Mouse (Mus musculus) neural tube, embryonic 15.5 days (tissue): Measurements from ENCODE around the gene Ppp1r8. TPM values are rescaled to one million over a fixed set of nuclear protein-coding genes. Genes with fewer than 3 reads are reported as not detected.
"Not testable (repeated sequence)": the region's sequence is repeated elsewhere in the genome, so short reads cannot be mapped to it uniquely, and the experiment has no call there.

Experiments used
- ATAC-seq: fragments of 200-750 bp; cut with Nextera tagmentation; 2 replicates; pipeline ENCODE4 v1.8.0; 2017; ENCODE audit warnings: mild to moderate bottlenecking, moderate TSS enrichment, moderate library complexity; ENCODE audit not compliant: low FRiP score
- H3K27ac ChIP-seq: fragments of 300-500 bp; sonication (generic); replicated peaks from 2 replicates; pipeline ENCODE4 v1.5.1; 2015; ENCODE audit warnings: mild to moderate bottlenecking, inconsistent platforms
- H3K27me3 ChIP-seq: fragments of 300-500 bp; sonication (generic); replicated peaks from 2 replicates; pipeline ENCODE4 v1.6.1; 2015; ENCODE audit warnings: inconsistent platforms
- H3K36me3 ChIP-seq: fragments of 300-500 bp; sonication (generic); 2 replicates; pipeline ENCODE4 v1.6.1; 2015; ENCODE audit warnings: inconsistent platforms
- H3K4me1 ChIP-seq: fragments of 300-500 bp; sonication (generic); 2 replicates; pipeline ENCODE4 v1.6.1; 2015; ENCODE audit warnings: inconsistent platforms
- H3K4me2 ChIP-seq: fragments of 300-500 bp; sonication (generic); 2 replicates; pipeline ENCODE4 v1.6.1; 2015; ENCODE audit warnings: inconsistent platforms, mild to moderate bottlenecking, moderate library complexity
- H3K4me3 ChIP-seq: fragments of 300-500 bp; sonication (generic); replicated peaks from 2 replicates; pipeline ENCODE4 v1.5.1; 2015; ENCODE audit warnings: mild to moderate bottlenecking, inconsistent platforms
- H3K9ac ChIP-seq: fragments of 300-500 bp; sonication (generic); replicated peaks from 2 replicates; pipeline ENCODE4 v1.6.1; 2015; ENCODE audit warnings: mild to moderate bottlenecking, inconsistent platforms
- H3K9me3 ChIP-seq: fragments of 300-500 bp; sonication (generic); replicated peaks from 2 replicates; pipeline ENCODE4 v1.6.1; 2016; ENCODE audit warnings: inconsistent platforms
- WGBS: fragments of 180-500 bp; shearing (Covaris S2); methylation state at CpG from one replicate; pipeline ENCODE4 v1.1.7; 2015; ENCODE audit warnings: mixed read lengths; 5-methylcytosine and 5-hydroxymethylcytosine counted together
- polyA plus RNA-seq: library from polyadenylated mRNA; unstranded; fragments of >200 nt; fragmentation: Nextera tagmentation; extraction: Ambion mirVana; gene quantifications from 2 replicates; pipeline ENCODE4 v1.2.1, GENCODE M21; 2015

Gene Ppp1r8
- polyA plus RNA-seq, 1 experiment from 2014 or later: 56.0 TPM

GRCm38 (mm10) chr4:132795171-132795570 lies 47.8 kb downstream of the Ppp1r8 start:
- Histone ChIP-seq H3K27ac (no peak overlapping the region), H3K36me3 (no peaks in the 10 kb centered on the region), H3K4me2 (no peak overlapping the region; the same call in 1 of the 2 replicates), H3K4me1 (peaks cover 3% of the 10 kb centered on the region), H3K9me3 (no peaks in the 10 kb centered on the region), H3K27me3 (peaks cover 24% of the 10 kb centered on the region), H3K9ac (no peak overlapping the region), H3K4me3 (no peak overlapping the region)
- 59% methylated on average over 7 of the region's 7 CpGs for WGBS
- no peak for ATAC-seq

- no peaks in the 10 kb centered on the region for H3K9me3 ChIP-seq
- H3K9ac ChIP-seq: no peak overlapping the region
- ATAC-seq: no peak
- H3K4me2 ChIP-seq: no peak overlapping the region
- no peak overlapping the region for H3K4me3 ChIP-seq
- no peak overlapping the region for H3K27ac ChIP-seq
- peaks cover 3% of the 10 kb centered on the region for H3K4me1 ChIP-seq
- H3K36me3 ChIP-seq: no peaks in the 10 kb centered on the region
- peaks cover 24% of the 10 kb centered on the region for H3K27me3 ChIP-seq
- 81% methylated on average over 8 of the region's 8 CpGs for WGBS
Measured at GRCm38 (mm10) chr4:132794760-132795159, 48.2 kb downstream of the Ppp1r8 start.

GRCm38 (mm10) chr4:132794028-132794427 lies 48.9 kb downstream of the Ppp1r8 start:
- Histone ChIP-seq H3K4me3 (no peak overlapping the region), H3K4me2 (no peak overlapping the region), H3K36me3 (no peaks in the 10 kb centered on the region), H3K9me3 (no peaks in the 10 kb centered on the region), H3K4me1 (peaks cover 3% of the 10 kb centered on the region), H3K27ac (no peak overlapping the region), H3K9ac (no peak overlapping the region), H3K27me3 (peaks cover 24% of the 10 kb centered on the region)
- no peak for ATAC-seq
- WGBS: 80% methylated on average over 9 of the region's 9 CpGs

GRCm38 (mm10) chr4:132793322-132794004 lies 49.5 kb downstream of the Ppp1r8 start:
- not testable (repeated sequence) for H3K4me1 ChIP-seq, H3K36me3 ChIP-seq, ATAC-seq, H3K4me2 ChIP-seq, H3K4me3 ChIP-seq, H3K9ac ChIP-seq, H3K27ac ChIP-seq, H3K9me3 ChIP-seq
- peaks cover 24% of the 10 kb centered on the region for H3K27me3 ChIP-seq
- WGBS: 93% methylated on average over 9 of the region's 9 CpGs

GRCm38 (mm10) chr4:132789731-132790130 lies 53.2 kb downstream of the Ppp1r8 start:
- no peak overlapping the region for H3K9ac ChIP-seq
- H3K4me1 ChIP-seq: no peaks in the 10 kb centered on the region
- ATAC-seq: no peak
- no peaks in the 10 kb centered on the region for H3K9me3 ChIP-seq
- H3K4me3 ChIP-seq: no peak overlapping the region
- no peak overlapping the region for H3K4me2 ChIP-seq
- no peak overlapping the region for H3K27ac ChIP-seq
- H3K27me3 ChIP-seq: peaks cover 3% of the 10 kb centered on the region
- H3K36me3 ChIP-seq: no peaks in the 10 kb centered on the region
- WGBS: 90% methylated on average over 8 of the region's 8 CpGs

GRCm38 (mm10) chr4:132785228-132785627 lies 57.7 kb downstream of the Ppp1r8 start:
- ATAC-seq: no peak
- H3K27ac ChIP-seq: no peak overlapping the region
- WGBS: 98% methylated on average over 13 of the region's 13 CpGs
- no peak overlapping the region for H3K4me3 ChIP-seq
- no peak overlapping the region for H3K9ac ChIP-seq
- H3K4me1 ChIP-seq: no peaks in the 10 kb centered on the region
- H3K36me3 ChIP-seq: no peaks in the 10 kb centered on the region
- H3K27me3 ChIP-seq: no peaks in the 10 kb centered on the region
- H3K4me2 ChIP-seq: no peak overlapping the region
- no peaks in the 10 kb centered on the region for H3K9me3 ChIP-seq

- H3K4me3 ChIP-seq: no peak overlapping the region
- no peak overlapping the region for H3K4me2 ChIP-seq
- H3K9me3 ChIP-seq: no peaks in the 10 kb centered on the region
- no peak overlapping the region for H3K9ac ChIP-seq
- no peaks in the 10 kb centered on the region for H3K27me3 ChIP-seq
- no peak for ATAC-seq
- H3K36me3 ChIP-seq: peaks cover 9% of the 10 kb centered on the region; the same call in 1 of the 2 replicates
- WGBS: 92% methylated on average over 2 of the region's 2 CpGs
- H3K27ac ChIP-seq: no peak overlapping the region
- H3K4me1 ChIP-seq: no peaks in the 10 kb centered on the region
Measured at GRCm38 (mm10) chr4:132783732-132784131, 59.2 kb downstream of the Ppp1r8 start.

- no peaks in the 10 kb centered on the region for H3K9me3 ChIP-seq
- H3K4me1 ChIP-seq: no peaks in the 10 kb centered on the region
- 92% methylated on average over 4 of the region's 4 CpGs for WGBS
- ATAC-seq: no peak
- H3K36me3 ChIP-seq: peaks cover 41% of the 10 kb centered on the region
- no peaks in the 10 kb centered on the region for H3K27me3 ChIP-seq
- no peak overlapping the region for H3K4me3 ChIP-seq
- no peak overlapping the region for H3K9ac ChIP-seq
- no peak overlapping the region for H3K4me2 ChIP-seq
- H3K27ac ChIP-seq: no peak overlapping the region
Measured at GRCm38 (mm10) chr4:132780288-132780687, 62.7 kb downstream of the Ppp1r8 start.

- peaks cover 55% of the 10 kb centered on the region for H3K36me3 ChIP-seq
- H3K4me3 ChIP-seq: no peak overlapping the region
- WGBS: 95% methylated on average over 6 of the region's 6 CpGs
Measured at GRCm38 (mm10) chr4:132778562-132779201, 64.3 kb downstream of the Ppp1r8 start.

More at GRCm38 (mm10) chr4:132778562-132779201, 64.3 kb downstream of the Ppp1r8 start:
- Histone ChIP-seq H3K27me3 (no peaks in the 10 kb centered on the region), H3K9ac (no peak overlapping the region), H3K4me2 (no peak overlapping the region), H3K27ac (no peak overlapping the region), H3K4me1 (no peaks in the 10 kb centered on the region), H3K9me3 (no peaks in the 10 kb centered on the region)
- no peak for ATAC-seq

Other genes starting within 250 kb of the Ppp1r8 start
- 11.1 and 16.2 TPM in 2 replicates for gene Eya3, start 204.2 kb downstream of the Ppp1r8 start, polyA plus RNA-seq
- gene Xkr8, start 110.6 kb downstream of the Ppp1r8 start, polyA plus RNA-seq: 6.2 and 6.4 TPM in 2 replicates
- 0.54 and 0.64 TPM in 2 replicates for gene Smpdl3b, start 85.9 kb downstream of the Ppp1r8 start, polyA plus RNA-seq
- gene Rpa2, start 74.8 kb downstream of the Ppp1r8 start, polyA plus RNA-seq: 35.8 and 58.8 TPM in 2 replicates
- 0.50 and 1.5 TPM in 2 replicates for gene Themis2, start 46.8 kb downstream of the Ppp1r8 start, polyA plus RNA-seq
- gene Stx12, start 41.3 kb upstream of the Ppp1r8 start, polyA plus RNA-seq: 124 and 134 TPM in 2 replicates
- gene Fam76a, start 79.4 kb upstream of the Ppp1r8 start, polyA plus RNA-seq: 37.3 and 37.5 TPM in 2 replicates
- 0.23 and 0.91 TPM in 2 replicates for gene Fgr, start 130.9 kb upstream of the Ppp1r8 start, polyA plus RNA-seq
- gene Ahdc1, start 168.1 kb upstream of the Ppp1r8 start, polyA plus RNA-seq: 11.0 TPM in 2 replicates